Mouse (Mus musculus): ENCODE measurements around the gene Kmt2a.

GRCm38 (mm10) chr9:44911365-44911764 lies 30.3 kb upstream of the Kmt2a start:
- TF ChIP-seq GATA1 (IDR thresholded peaks at IDR 0.05; ENCODE audit: borderline replicate concordance, low read length) (no peak), FLI1 (IDR thresholded peaks at IDR 0.05; ENCODE audit: low read length) (no peak)
